Mouse (Mus musculus) testis, postnatal 10 days (tissue): ENCODE results near the gene Tmem252.
"Not testable (repeated sequence)": the region's sequence is repeated elsewhere in the genome, so short reads cannot be mapped to it uniquely, and the experiment has no call there.

Source experiments
- DNase-seq: peaks from one replicate; pipeline ENCODE4 v3.0.0; 2021; ENCODE audit warnings: low spot score

Gene Tmem252

DNA sequence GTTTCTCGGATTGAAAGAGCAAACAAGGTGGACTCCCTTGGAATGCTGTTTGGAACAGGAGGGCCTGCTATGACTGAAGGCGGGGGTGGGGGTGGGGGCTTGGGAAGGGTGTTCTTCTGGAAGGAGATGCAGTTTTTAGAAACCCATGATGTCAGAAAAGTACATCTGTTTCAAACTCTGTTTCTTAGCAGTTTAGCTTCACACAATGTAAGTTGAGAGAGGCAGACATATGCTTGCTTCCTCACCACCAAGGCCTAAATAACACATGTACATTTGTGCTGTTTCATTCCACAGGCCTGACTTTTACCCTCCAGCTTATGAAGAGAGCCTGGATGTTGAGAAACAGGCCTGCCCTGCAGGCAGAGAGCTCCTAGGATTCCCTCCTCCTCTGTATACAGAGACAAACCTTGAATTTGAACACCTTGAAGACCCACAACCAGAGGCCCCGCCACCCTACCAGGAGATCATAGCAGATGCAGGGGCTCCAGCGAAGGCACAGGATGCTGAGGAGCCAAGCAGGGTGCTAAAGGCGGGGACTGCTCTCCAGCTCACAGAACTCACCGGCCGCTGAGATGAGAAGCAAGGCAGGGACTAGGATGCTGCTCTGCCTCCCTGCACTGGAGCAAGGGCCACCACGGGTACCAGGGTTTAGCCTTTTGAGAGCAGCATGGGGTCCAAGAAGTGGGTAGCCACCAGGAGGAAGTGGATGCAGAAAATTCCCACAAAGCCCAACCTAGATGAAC is 3.6 kb downstream of the Tmem252 start:
- DNase-seq, result no peak

- no peak for DNase-seq
Observed at GRCm38 (mm10) chr19:24683016-24683720, 9.4 kb downstream of the Tmem252 start.

DNA sequence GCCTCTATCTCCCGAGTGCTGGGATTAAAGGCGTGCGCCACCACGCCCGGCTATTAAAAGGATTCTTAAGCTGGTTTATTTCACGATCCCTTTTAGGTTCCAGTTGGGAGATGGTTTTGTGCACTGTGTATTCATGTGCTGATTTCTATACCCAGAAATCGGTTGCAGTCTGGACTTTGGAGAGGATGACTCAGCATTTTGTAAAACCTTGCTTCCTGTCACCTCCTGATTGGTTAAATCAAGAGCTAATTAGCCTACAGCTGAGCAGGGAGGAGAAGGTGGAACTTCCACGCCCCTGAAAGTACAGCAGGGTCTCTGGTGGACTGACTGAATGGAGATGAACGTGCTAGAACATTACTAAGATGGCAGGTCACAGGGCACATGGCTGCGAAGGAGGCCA is 12.6 kb downstream of the Tmem252 start:
- DNase-seq, result no peak

DNA sequence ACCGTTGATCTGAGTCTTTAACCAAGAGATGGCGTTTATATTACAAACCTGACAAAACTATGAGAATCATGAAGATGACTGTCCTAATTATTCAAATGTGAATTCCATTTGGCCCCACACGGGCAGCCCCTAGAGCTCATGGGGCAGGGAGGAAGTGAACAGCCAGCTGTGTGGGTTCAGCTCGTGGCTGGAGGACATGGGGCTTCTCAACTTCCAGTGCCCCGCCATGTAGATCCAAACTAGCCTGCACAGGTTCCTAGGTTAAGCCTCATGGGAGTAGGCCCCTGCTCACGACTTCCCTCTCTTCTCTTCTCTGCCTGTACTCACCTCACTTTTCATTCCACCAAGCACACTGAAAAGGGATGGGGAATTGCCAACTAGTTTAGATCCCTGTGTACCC is 14.5 kb downstream of the Tmem252 start:
- DNase-seq, result no peak

GRCm38 (mm10) chr19:24689531-24689930 is 15.7 kb downstream of the Tmem252 start:
- DNase-seq, result no peak

- DNase-seq, result no peak
Observed at GRCm38 (mm10) chr19:24692691-24693090, 18.9 kb downstream of the Tmem252 start.

GRCm38 (mm10) chr19:24697946-24698345 is 24.1 kb downstream of the Tmem252 start:
- no peak for DNase-seq

- DNase-seq, result no peak
Observed at GRCm38 (mm10) chr19:24698651-24699050, 24.8 kb downstream of the Tmem252 start.

- no peak for DNase-seq
Observed at GRCm38 (mm10) chr19:24699196-24699595, 25.4 kb downstream of the Tmem252 start.

- DNase-seq, result no peak
Observed at GRCm38 (mm10) chr19:24699910-24700309, 26.1 kb downstream of the Tmem252 start.

- DNase-seq, result no peak
Observed at GRCm38 (mm10) chr19:24700664-24701063, 26.9 kb downstream of the Tmem252 start.

DNA sequence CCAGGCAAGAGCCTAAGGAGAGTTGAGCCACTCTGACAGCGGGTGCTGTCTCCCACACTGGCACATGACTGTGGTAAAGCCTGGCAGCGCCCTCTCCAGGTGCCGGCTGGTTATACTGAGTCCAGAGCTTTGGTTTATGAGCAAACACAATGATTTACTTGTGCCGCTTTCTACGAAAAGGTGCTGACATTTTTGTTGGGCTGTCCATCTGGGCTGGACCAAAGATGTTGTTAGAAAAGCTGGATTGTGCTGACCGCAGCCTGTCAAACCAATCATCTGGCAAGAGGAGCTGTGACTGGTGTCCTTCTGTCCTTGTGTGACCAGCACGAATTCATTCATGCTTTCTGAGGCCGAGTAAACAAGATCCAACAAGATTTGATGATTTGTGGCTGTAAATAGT is 27.9 kb downstream of the Tmem252 start:
- no peak for DNase-seq

- DNase-seq, result not testable (repeated sequence)
Observed at GRCm38 (mm10) chr19:24703168-24703567, 29.4 kb downstream of the Tmem252 start.

DNA sequence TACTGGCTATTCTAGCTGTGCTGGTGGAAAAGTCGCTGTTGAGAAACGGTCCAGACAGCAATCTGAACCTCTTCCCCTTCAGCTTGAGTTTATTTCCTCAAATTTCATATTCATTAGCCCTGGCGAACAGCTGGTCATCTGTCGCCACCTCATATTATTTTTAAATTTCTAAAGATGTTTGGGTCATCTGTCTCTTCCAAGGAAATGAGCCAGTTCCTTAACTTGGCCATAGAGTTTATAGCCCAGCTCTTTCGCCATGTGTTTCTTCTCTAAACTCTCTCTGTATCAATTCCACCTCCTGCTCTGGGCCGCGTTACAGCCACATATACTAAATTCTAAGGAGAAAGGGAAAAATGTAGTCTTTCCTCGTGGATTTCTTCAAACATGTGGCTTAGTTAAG is 29.9 kb downstream of the Tmem252 start:
- DNase-seq, result no peak

- no peak for DNase-seq
Observed at GRCm38 (mm10) chr19:24704326-24704725, 30.5 kb downstream of the Tmem252 start.

GRCm38 (mm10) chr19:24705395-24705794 is 31.6 kb downstream of the Tmem252 start:
- DNase-seq, result peak; percentile 52

DNA sequence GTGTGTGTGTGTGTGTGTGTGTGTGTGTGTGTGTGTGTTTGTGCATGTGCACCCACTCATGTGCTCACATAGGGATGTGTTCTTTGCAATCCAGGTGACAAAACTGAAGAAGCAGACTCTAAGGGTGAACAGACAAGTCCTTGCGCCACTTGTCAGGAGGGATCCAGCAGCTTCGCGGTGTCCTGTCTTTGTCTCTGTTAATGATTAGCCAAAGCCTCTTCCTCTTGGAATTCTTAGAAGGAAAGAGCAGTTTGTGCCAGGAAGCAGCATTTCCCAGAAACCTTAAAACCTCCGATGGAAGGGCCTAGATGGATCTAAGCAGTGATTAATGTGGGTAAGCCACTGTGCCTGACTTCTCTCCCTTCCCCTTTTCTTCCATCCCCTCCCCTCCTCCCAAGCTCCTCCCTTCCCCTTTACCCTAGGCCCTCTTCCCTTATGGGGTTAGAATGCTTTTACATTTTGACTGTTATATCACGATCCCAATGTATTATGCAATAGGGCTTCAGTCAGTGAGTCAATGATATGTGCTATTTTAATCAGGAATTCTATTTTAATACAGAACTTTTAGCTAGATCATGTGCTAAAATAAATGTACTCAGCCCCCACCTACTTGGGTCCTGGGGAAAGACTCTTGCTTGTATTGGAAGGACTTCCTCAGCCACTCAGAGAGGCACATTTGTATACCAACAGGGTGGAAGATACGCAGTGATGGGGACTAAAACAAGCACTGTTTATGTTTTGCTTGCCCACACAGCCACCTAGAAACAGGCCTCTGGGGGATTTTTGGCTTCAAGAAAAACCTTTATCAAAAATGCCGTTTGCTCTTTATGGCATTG is 33.5 kb downstream of the Tmem252 start:
- DNase-seq, result no peak

GRCm38 (mm10) chr19:24708032-24708431 is 34.2 kb downstream of the Tmem252 start:
- no peak for DNase-seq

DNA sequence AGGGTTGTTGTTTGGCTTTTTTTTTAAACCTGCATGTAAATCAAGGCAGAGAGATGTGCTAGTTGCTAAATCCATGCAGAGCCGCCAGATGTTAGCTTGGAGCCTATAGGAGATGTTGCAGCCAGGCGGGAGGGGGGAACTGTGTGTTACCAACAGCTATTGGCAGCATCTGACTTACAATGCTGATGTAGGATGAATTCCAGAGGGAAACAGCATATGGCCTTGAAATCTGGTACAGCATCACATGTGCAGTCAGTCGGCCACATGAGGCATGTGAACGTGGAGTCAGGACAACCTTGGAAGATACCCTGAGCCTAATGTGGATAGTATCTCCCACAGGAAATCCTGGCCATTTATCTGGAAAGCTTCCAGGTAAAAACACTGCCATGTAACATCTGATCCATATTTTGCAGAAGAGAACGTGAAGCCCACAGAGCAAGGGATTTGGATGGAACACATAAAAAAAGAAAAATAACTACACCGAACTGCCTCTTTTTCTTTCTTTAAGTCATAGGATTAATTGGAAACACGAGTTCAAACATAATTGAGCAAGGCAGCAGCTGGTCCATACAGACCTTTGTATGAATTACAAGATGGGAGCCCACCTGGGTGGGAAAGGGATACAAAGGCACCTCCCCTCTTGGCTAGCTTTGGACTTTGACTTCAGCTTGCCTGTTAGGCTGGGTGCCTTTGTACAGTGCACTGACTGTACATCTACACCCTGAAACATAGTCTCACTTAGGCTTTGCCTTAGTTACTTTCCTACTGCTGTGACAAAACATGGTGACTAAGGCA is 42.7 kb downstream of the Tmem252 start:
- DNase-seq, result no peak

DNA sequence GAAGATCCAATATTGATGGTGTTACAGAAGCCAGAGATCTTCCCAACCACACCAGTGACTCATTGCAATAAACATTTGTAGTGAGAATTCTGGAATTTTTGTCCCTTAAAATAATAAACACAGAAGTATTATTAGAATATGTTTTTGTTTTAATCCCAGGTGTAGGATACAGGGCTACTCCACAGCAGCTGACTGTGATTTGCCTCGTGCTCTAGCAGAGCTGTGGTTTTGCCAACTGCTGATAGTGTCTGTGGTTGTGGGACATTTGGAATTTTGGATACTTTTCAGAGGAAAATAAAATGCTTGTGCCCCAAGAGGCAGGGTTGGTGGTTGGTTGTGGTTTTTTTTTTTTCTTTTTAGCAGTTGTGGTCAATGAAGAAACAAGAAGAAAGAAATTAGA is 44.2 kb downstream of the Tmem252 start:
- DNase-seq, result no peak

DNA sequence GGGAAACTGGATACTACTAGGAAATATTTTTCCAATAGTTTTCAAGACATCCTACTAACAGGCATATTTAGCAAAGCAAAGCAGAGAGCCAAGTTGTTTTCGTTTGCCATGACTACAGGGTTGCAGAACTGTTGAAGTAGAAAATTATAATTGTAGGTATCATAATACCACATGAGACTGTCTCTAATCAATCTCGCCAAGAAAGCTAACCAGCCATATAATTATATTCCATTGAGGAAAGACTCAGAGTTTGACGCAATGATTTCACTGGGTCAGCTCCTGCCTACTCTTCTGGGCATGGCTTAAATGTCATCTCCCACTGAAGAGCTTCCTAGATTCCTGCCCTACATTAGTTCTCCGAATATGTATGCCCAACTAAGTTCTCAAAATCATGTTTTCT is 45.7 kb downstream of the Tmem252 start:
- DNase-seq, result no peak

GRCm38 (mm10) chr19:24720448-24720847 is 46.6 kb downstream of the Tmem252 start:
- no peak for DNase-seq
